Mouse (Mus musculus) embryo, embryonic 11 days (tissue): ENCODE measurements around the gene Apmap.
"Not testable (repeated sequence)": the region's sequence is repeated elsewhere in the genome, so short reads cannot be mapped to it uniquely, and the experiment has no call there.

Experiments used
- DNase-seq: peaks from one replicate; pipeline ENCODE4 v3.0.0-alpha.2; 2015

Gene Apmap

GRCm38 (mm10) chr2:150610097-150610496, 1.7 kb upstream of the Apmap start:
- DNase-seq, result no peak

GRCm38 (mm10) chr2:150608872-150609560, 649 bp upstream of the Apmap start:
- peak; percentile 81 for DNase-seq

- no peak for DNase-seq
Measured at GRCm38 (mm10) chr2:150607086-150607485, 1.3 kb downstream of the Apmap start.

GRCm38 (mm10) chr2:150604802-150605201, 3.6 kb downstream of the Apmap start:
- DNase-seq, result no peak

GRCm38 (mm10) chr2:150602166-150602565, 6.2 kb downstream of the Apmap start:
- DNase-seq, result no peak

GRCm38 (mm10) chr2:150600263-150600662, 8.1 kb downstream of the Apmap start:
- DNase-seq, result no peak

- no peak for DNase-seq
Measured at GRCm38 (mm10) chr2:150595411-150596190, 12.8 kb downstream of the Apmap start.

- no peak for DNase-seq
Measured at GRCm38 (mm10) chr2:150589076-150589475, 19.3 kb downstream of the Apmap start.

- no peak for DNase-seq
Measured at GRCm38 (mm10) chr2:150579628-150580027, 28.7 kb downstream of the Apmap start.

- no peak for DNase-seq
Measured at GRCm38 (mm10) chr2:150578603-150579002, 29.8 kb downstream of the Apmap start.

- no peak for DNase-seq
Measured at GRCm38 (mm10) chr2:150576256-150576655, 32.1 kb downstream of the Apmap start.

- DNase-seq, result no peak
Measured at GRCm38 (mm10) chr2:150572463-150572862, 35.9 kb downstream of the Apmap start.

- DNase-seq, result no peak
Measured at GRCm38 (mm10) chr2:150570761-150571160, 37.6 kb downstream of the Apmap start.

- DNase-seq, result no peak
Measured at GRCm38 (mm10) chr2:150569847-150570590, 38.3 kb downstream of the Apmap start, which contains the start of gene Cst7. TSS of gene Cst7 (plus strand) at chr2:150570415.

GRCm38 (mm10) chr2:150567051-150567450, 41.3 kb downstream of the Apmap start:
- no peak for DNase-seq

- DNase-seq, result peak; percentile 43
Measured at GRCm38 (mm10) chr2:150558568-150558967, 49.8 kb downstream of the Apmap start.

- not testable (repeated sequence) for DNase-seq
Measured at GRCm38 (mm10) chr2:150549576-150549975, 58.8 kb downstream of the Apmap start.
